In genomic region chr2:32381141-32381774, GRCm38 (mm10) we compare ENCODE assay signal across 8 mouse cellular contexts. TPM values are rescaled to one million over a fixed set of nuclear protein-coding genes. Genes with fewer than 3 reads are reported as not detected.
DNase-seq lines count a peak whose midpoint lies in the region; ATAC-seq and TF ChIP-seq lines count a peak whose summit lies in the region.

No protein-coding gene starts in this region.

- H3K36me3 ChIP-seq in liver, embryonic 15.5 days (replicated peaks), result peaks cover 35% of the 10 kb centered on the region
- peaks cover 18% of the 10 kb centered on the region for H3K36me3 ChIP-seq in stomach, postnatal 0 days (ENCODE audit: control insufficient read depth, insufficient read depth, low read length)

- TF ChIP-seq EP300 in stomach, postnatal 0 days (optimal IDR thresholded peaks at IDR 0.05), result no peak

- no peak for TF ChIP-seq CTCF in stomach, postnatal 0 days (IDR thresholded peaks at IDR 0.05; ENCODE audit: low read depth)

- H3K9me3 ChIP-seq in liver, embryonic 15.5 days (replicated peaks), result no peaks in the 10 kb centered on the region
- H3K9me3 ChIP-seq in stomach, postnatal 0 days (ENCODE audit: control insufficient read depth, low read length), result no peaks in the 10 kb centered on the region

- H3K4me2 ChIP-seq in liver, embryonic 15.5 days, result peak overlapping the region; percentile 98
- H3K4me2 ChIP-seq in stomach, postnatal 0 days (replicated peaks; ENCODE audit: low read depth), result peak overlapping the region; percentile 96

- H3K4me1 ChIP-seq in liver, embryonic 15.5 days (replicated peaks), result peaks cover 25% of the 10 kb centered on the region
- H3K4me1 ChIP-seq in stomach, postnatal 0 days (replicated peaks; ENCODE audit: control insufficient read depth, insufficient read depth), result no peaks in the 10 kb centered on the region

- H3K27me3 ChIP-seq in liver, embryonic 15.5 days, result peaks cover 36% of the 10 kb centered on the region
- no peaks in the 10 kb centered on the region for H3K27me3 ChIP-seq in stomach, postnatal 0 days (ENCODE audit: control insufficient read depth, insufficient read depth, low read length)

- under 1% methylated on average over 27 of the region's 27 CpGs for WGBS in liver, embryonic 15.5 days (ENCODE audit: insufficient replicate concordance)
- WGBS in stomach, postnatal 0 days, result under 1% methylated on average over 27 of the region's 27 CpGs

- ATAC-seq in granulocyte monocyte progenitor cell, adult 5-6 weeks (replicated peaks; ENCODE audit: poor library complexity, severe bottlenecking), result peak; percentile 10
- peak; percentile 35 for ATAC-seq in liver, embryonic 15.5 days (ENCODE audit: insufficient read depth)
- peak; percentile 52 for ATAC-seq in stomach, postnatal 0 days (ENCODE audit: low FRiP score, low TSS enrichment)

- DNase-seq in embryo, embryonic 10 days (ENCODE audit: low spot score), result peak; percentile 55
- DNase-seq in embryo, embryonic 9.5 days (ENCODE audit: extremely low spot score), result no peak
- peak; percentile 55 for DNase-seq in right cerebral cortex, adult 18-20 months
- no peak for DNase-seq in right cerebral cortex, postnatal 25 days
- no peak for DNase-seq in stomach, postnatal 0 days (ENCODE audit: low spot score)
- no peak for DNase-seq in adipocyte (ENCODE audit: low spot score)

- H3K9ac ChIP-seq in liver, embryonic 15.5 days, result peak overlapping the region; percentile 69
- H3K9ac ChIP-seq in stomach, postnatal 0 days (ENCODE audit: low read length), result peak overlapping the region; percentile 65

- H3K4me3 ChIP-seq in liver, embryonic 15.5 days (replicated peaks), result peak overlapping the region; percentile 68
- H3K4me3 ChIP-seq in stomach, postnatal 0 days (ENCODE audit: low read depth, low read length), result peak overlapping the region; percentile 61

- H3K27ac ChIP-seq in liver, embryonic 15.5 days (replicated peaks), result peak overlapping the region; percentile 74
- peak overlapping the region; percentile 50 for H3K27ac ChIP-seq in stomach, postnatal 0 days (replicated peaks)

RNA-seq across cellular contexts. Expression of gene 1110008P14Rik, which starts 0.5 kb away (rescaled TPM):
- total RNA-seq in granulocyte monocyte progenitor cell, adult 5-6 weeks (2014; fragmentation: Nextera tagmentation), result 11.7 and 20.7 TPM in 2 replicates
- total RNA-seq in granulocyte monocyte progenitor cell, adult 5-6 weeks (2017), result 5.5 and 11.2 TPM in 2 replicates
- 25.0 and 29.0 TPM in 2 replicates for polyA plus RNA-seq in liver, embryonic 15.5 days (2015; fragmentation: Nextera tagmentation; extraction: Ambion mirVana)
- polyA plus RNA-seq in stomach, postnatal 0 days (2015; fragmentation: Nextera tagmentation; extraction: Ambion mirVana), result 85.0 and 90.1 TPM in 2 replicates

RNA-seq across cellular contexts. Expression of gene Lcn2, which starts 6.8 kb away (rescaled TPM):
- total RNA-seq in granulocyte monocyte progenitor cell, adult 5-6 weeks (2014; fragmentation: Nextera tagmentation), result 24.8 and 50.9 TPM in 2 replicates
- 51.1 and 62.2 TPM in 2 replicates for total RNA-seq in granulocyte monocyte progenitor cell, adult 5-6 weeks (2017)
- 185 and 214 TPM in 2 replicates for polyA plus RNA-seq in liver, embryonic 15.5 days (2015; fragmentation: Nextera tagmentation; extraction: Ambion mirVana)
- polyA plus RNA-seq in stomach, postnatal 0 days (2015; fragmentation: Nextera tagmentation; extraction: Ambion mirVana), result 1.8 TPM in 2 replicates

RNA-seq across cellular contexts. Expression of gene Ptges2, which starts 14.4 kb away (rescaled TPM):
- total RNA-seq in granulocyte monocyte progenitor cell, adult 5-6 weeks (2014; fragmentation: Nextera tagmentation), result 17.8 and 32.2 TPM in 2 replicates
- 15.2 and 23.4 TPM in 2 replicates for total RNA-seq in granulocyte monocyte progenitor cell, adult 5-6 weeks (2017)
- 12.0 and 12.2 TPM in 2 replicates for polyA plus RNA-seq in liver, embryonic 15.5 days (2015; fragmentation: Nextera tagmentation; extraction: Ambion mirVana)
- polyA plus RNA-seq in stomach, postnatal 0 days (2015; fragmentation: Nextera tagmentation; extraction: Ambion mirVana), result 31.6 and 33.0 TPM in 2 replicates

RNA-seq across cellular contexts. Expression of gene Dnm1, which starts 28.1 kb away (rescaled TPM):
- 0.85 TPM in 1 of 2 replicates, not detected in the other for total RNA-seq in granulocyte monocyte progenitor cell, adult 5-6 weeks (2014; fragmentation: Nextera tagmentation)
- not detected in 2 replicates for total RNA-seq in granulocyte monocyte progenitor cell, adult 5-6 weeks (2017)
- 0.44 and 0.50 TPM in 2 replicates for polyA plus RNA-seq in liver, embryonic 15.5 days (2015; fragmentation: Nextera tagmentation; extraction: Ambion mirVana)
- 5.6 and 6.2 TPM in 2 replicates for polyA plus RNA-seq in stomach, postnatal 0 days (2015; fragmentation: Nextera tagmentation; extraction: Ambion mirVana)

RNA-seq across cellular contexts. Expression of gene Ciz1, which starts 29.1 kb away (rescaled TPM):
- 80.5 and 92.0 TPM in 2 replicates for total RNA-seq in granulocyte monocyte progenitor cell, adult 5-6 weeks (2014; fragmentation: Nextera tagmentation)
- total RNA-seq in granulocyte monocyte progenitor cell, adult 5-6 weeks (2017), result 50.8 and 52.0 TPM in 2 replicates
- polyA plus RNA-seq in liver, embryonic 15.5 days (2015; fragmentation: Nextera tagmentation; extraction: Ambion mirVana), result 17.0 and 18.0 TPM in 2 replicates
- polyA plus RNA-seq in stomach, postnatal 0 days (2015; fragmentation: Nextera tagmentation; extraction: Ambion mirVana), result 14.0 and 16.1 TPM in 2 replicates

Comparison
In these comparisons a context has a peak if more than half of its experiments do, and no peak if none do; other contexts are left out.
1. DNase-seq: peak in embryo, embryonic 10 days (single experiment) and right cerebral cortex, adult 18-20 months (single experiment); none in embryo, embryonic 9.5 days (single experiment), right cerebral cortex, postnatal 25 days (single experiment), stomach, postnatal 0 days (single experiment) and adipocyte (single experiment).
2. RNA of gene Lcn2, which starts 6.8 kb away (polyA plus RNA-seq): 185 to 214 TPM in liver, embryonic 15.5 days; 1.8 TPM in stomach, postnatal 0 days; every median in the first group is over 10 times any median in the second.
3. Peak in every context shown above with its lines, with median percentiles within 50 percentile points of each other: ATAC-seq.